10 mouse cellular contexts compared by ENCODE assay signal in the genomic region with DNA sequence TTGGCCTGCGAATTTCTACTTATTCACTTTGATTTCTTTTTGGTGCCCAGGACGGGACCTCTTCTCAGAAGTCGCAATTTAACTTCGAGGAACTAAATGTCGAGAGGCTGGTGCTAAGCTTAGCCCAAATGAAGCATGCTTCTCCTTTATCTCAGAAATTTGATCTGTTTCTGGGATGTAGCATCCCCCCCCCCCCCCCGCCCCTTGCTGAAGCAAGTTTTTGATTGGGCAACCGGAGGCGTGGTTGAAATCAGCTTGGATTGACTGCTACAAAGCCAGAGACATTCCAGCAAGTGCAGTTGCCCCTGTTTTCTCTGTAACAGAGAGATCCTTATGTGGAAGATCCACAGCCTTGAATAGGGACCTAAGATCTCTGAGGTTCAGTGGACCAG. TPM values are rescaled to one million over a fixed set of nuclear protein-coding genes. Genes with fewer than 3 reads are reported as not detected.
A peak's percentile ranks its signal among the peaks of the same experiment; 100 is the strongest.
DNase-seq lines count a peak whose midpoint lies in the region; ATAC-seq lines count a peak whose summit lies in the region.
"Had no signal": no experiment of that assay in that cellular context is flagged by ENCODE, and none has a peak within 500 bp of the region (broad histone marks: within the 10 kb centered on the region; RNA-seq: fewer than 3 reads in every experiment).

No protein-coding gene starts in this region.

- ATAC-seq in heart, embryonic 15.5 days (replicated peaks; ENCODE audit: insufficient number of reproducible peaks, insufficient read depth, low FRiP score, low read depth): no peak
- ATAC-seq in intestine, embryonic 16.5 days: no peak
- no peak for ATAC-seq in neural tube, embryonic 13.5 days (ENCODE audit: low read depth)
- ATAC-seq in frontal cortex, adult (ENCODE audit: low TSS enrichment): no peak

- H3K9me3 ChIP-seq in heart, embryonic 15.5 days (replicated peaks): no peaks in the 10 kb centered on the region
- H3K9me3 ChIP-seq in embryonic facial prominence, embryonic 10.5 days: no peaks in the 10 kb centered on the region
- H3K9me3 ChIP-seq in intestine, embryonic 16.5 days (ENCODE audit: control insufficient read depth, low read length): no peaks in the 10 kb centered on the region
- H3K9me3 ChIP-seq in neural tube, embryonic 13.5 days: no peaks in the 10 kb centered on the region
- H3K9me3 ChIP-seq: G1E had no signal

- no peak for DNase-seq in heart, postnatal 36 days
- peak; percentile 65 for DNase-seq in embryonic facial prominence, embryonic 10.5 days (ENCODE audit: low spot score)
- DNase-seq in MN1 (ENCODE audit: low spot score): no peak
- DNase-seq in thymus, postnatal 25 days: no peak

- H3K4me2 ChIP-seq in heart, embryonic 15.5 days: peak overlapping the region; percentile 66
- peak overlapping the region; percentile 39 for H3K4me2 ChIP-seq in intestine, embryonic 16.5 days (ENCODE audit: low read depth, low read length)
- H3K4me2 ChIP-seq in neural tube, embryonic 13.5 days: peak overlapping the region; percentile 44

- 0 out of 2 replicates have a peak, but pooled peaks cover 4% of the 10 kb centered on the region for H3K4me1 ChIP-seq in heart, embryonic 15.5 days (replicated peaks)
- peaks cover 20% of the 10 kb centered on the region for H3K4me1 ChIP-seq in embryonic facial prominence, embryonic 10.5 days
- no peaks in the 10 kb centered on the region for H3K4me1 ChIP-seq in intestine, embryonic 16.5 days (ENCODE audit: control insufficient read depth, insufficient read depth, low read length)
- peaks cover 4% of the 10 kb centered on the region; the same call in 1 of the 2 replicates for H3K4me1 ChIP-seq in neural tube, embryonic 13.5 days (replicated peaks)

- peaks cover 26% of the 10 kb centered on the region for H3K36me3 ChIP-seq in heart, embryonic 15.5 days
- H3K36me3 ChIP-seq in embryonic facial prominence, embryonic 10.5 days (replicated peaks): peaks cover 59% of the 10 kb centered on the region
- H3K36me3 ChIP-seq in intestine, embryonic 16.5 days (ENCODE audit: control insufficient read depth, insufficient read depth, low read length): peaks cover 19% of the 10 kb centered on the region
- peaks cover 64% of the 10 kb centered on the region for H3K36me3 ChIP-seq in neural tube, embryonic 13.5 days

- 37% methylated on average over 8 of the region's 8 CpGs for WGBS in heart, embryonic 15.5 days
- WGBS in embryonic facial prominence, embryonic 10.5 days: 28% methylated on average over 8 of the region's 8 CpGs
- WGBS in intestine, embryonic 16.5 days: 48% methylated on average over 8 of the region's 8 CpGs
- WGBS in neural tube, embryonic 13.5 days: 37% methylated on average over 8 of the region's 8 CpGs

- intact Hi-C loops in heart, postnatal 36 days (cut with DNase I): no loop called here

- no peak overlapping the region for H3K27ac ChIP-seq in heart, embryonic 15.5 days
- H3K27ac ChIP-seq in embryonic facial prominence, embryonic 10.5 days (replicated peaks): peak overlapping the region; percentile 88
- H3K27ac ChIP-seq in intestine, embryonic 16.5 days (ENCODE audit: low read length): no peak overlapping the region
- H3K27ac ChIP-seq in neural tube, embryonic 13.5 days (replicated peaks): 0 out of 2 replicates have a peak overlapping the region, but pooled peaks have one; percentile 33
- H3K27ac ChIP-seq: liver, embryonic 14.5 days had no signal

- H3K27me3 ChIP-seq in heart, embryonic 15.5 days: no peaks in the 10 kb centered on the region
- no peaks in the 10 kb centered on the region for H3K27me3 ChIP-seq in embryonic facial prominence, embryonic 10.5 days (replicated peaks; ENCODE audit: low read depth, poor library complexity, severe bottlenecking)
- no peaks in the 10 kb centered on the region for H3K27me3 ChIP-seq in intestine, embryonic 16.5 days (replicated peaks; ENCODE audit: control insufficient read depth, insufficient read depth, low read length)
- no peaks in the 10 kb centered on the region for H3K27me3 ChIP-seq in neural tube, embryonic 13.5 days

- H3K9ac ChIP-seq in heart, embryonic 15.5 days: peak overlapping the region; percentile 44; the same call in 1 of the 2 replicates
- H3K9ac ChIP-seq in intestine, embryonic 16.5 days (ENCODE audit: low read depth, low read length): no peak overlapping the region
- H3K9ac ChIP-seq in neural tube, embryonic 13.5 days: peak overlapping the region; percentile 55; the same call in 1 of the 2 replicates
- H3K9ac ChIP-seq: liver, embryonic 14.5 days had no signal

- H3K4me3 ChIP-seq in heart, embryonic 15.5 days: peak overlapping the region; percentile 46
- peak overlapping the region; percentile 56 for H3K4me3 ChIP-seq in embryonic facial prominence, embryonic 10.5 days
- H3K4me3 ChIP-seq in intestine, embryonic 16.5 days (ENCODE audit: low read length): peak overlapping the region; percentile 24
- H3K4me3 ChIP-seq in neural tube, embryonic 13.5 days: peak overlapping the region; percentile 24

RNA-seq across cellular contexts. Expression of gene Cutc, which starts 22.8 kb away (rescaled TPM):
- polyA plus RNA-seq in heart, embryonic 15.5 days (2015; fragmentation: Nextera tagmentation; extraction: Ambion mirVana): 9.1 and 10.2 TPM in 2 replicates
- total RNA-seq in heart, postnatal 36 days (2021): 10 to 100 TPM; 15.1 to 16.3 TPM
- 14.4 and 14.8 TPM in 2 replicates for polyA plus RNA-seq in embryonic facial prominence, embryonic 10.5 days (2016; fragmentation: Nextera tagmentation; extraction: Ambion mirVana)
- polyA plus RNA-seq in intestine, embryonic 16.5 days (2015; fragmentation: Nextera tagmentation; extraction: Ambion mirVana): 23.5 and 25.6 TPM in 2 replicates
- polyA plus RNA-seq in neural tube, embryonic 13.5 days (2015; fragmentation: Nextera tagmentation; extraction: Ambion mirVana): 8.8 and 9.2 TPM in 2 replicates

RNA-seq across cellular contexts. Expression of gene Cox15, which starts 22.8 kb away (rescaled TPM):
- polyA plus RNA-seq in heart, embryonic 15.5 days (2015; fragmentation: Nextera tagmentation; extraction: Ambion mirVana): 11.5 and 14.6 TPM in 2 replicates
- 10 to 100 TPM; 31.9 to 34.3 TPM for total RNA-seq in heart, postnatal 36 days (2021)
- 10.9 and 16.2 TPM in 2 replicates for polyA plus RNA-seq in embryonic facial prominence, embryonic 10.5 days (2016; fragmentation: Nextera tagmentation; extraction: Ambion mirVana)
- polyA plus RNA-seq in intestine, embryonic 16.5 days (2015; fragmentation: Nextera tagmentation; extraction: Ambion mirVana): 18.6 and 21.7 TPM in 2 replicates
- 12.9 and 14.7 TPM in 2 replicates for polyA plus RNA-seq in neural tube, embryonic 13.5 days (2015; fragmentation: Nextera tagmentation; extraction: Ambion mirVana)

RNA-seq across cellular contexts. Expression of gene Entpd7, which starts 40.6 kb away (rescaled TPM):
- polyA plus RNA-seq in heart, embryonic 15.5 days (2015; fragmentation: Nextera tagmentation; extraction: Ambion mirVana): 4.1 and 6.0 TPM in 2 replicates
- 1 to 10 TPM; 2.9 to 3.3 TPM for total RNA-seq in heart, postnatal 36 days (2021)
- 8.9 and 9.8 TPM in 2 replicates for polyA plus RNA-seq in embryonic facial prominence, embryonic 10.5 days (2016; fragmentation: Nextera tagmentation; extraction: Ambion mirVana)
- 27.6 and 36.9 TPM in 2 replicates for polyA plus RNA-seq in intestine, embryonic 16.5 days (2015; fragmentation: Nextera tagmentation; extraction: Ambion mirVana)
- polyA plus RNA-seq in neural tube, embryonic 13.5 days (2015; fragmentation: Nextera tagmentation; extraction: Ambion mirVana): 8.9 and 11.3 TPM in 2 replicates

RNA-seq across cellular contexts. Expression of gene Abcc2, which starts 52.0 kb away (rescaled TPM):
- polyA plus RNA-seq in heart, embryonic 15.5 days (2015; fragmentation: Nextera tagmentation; extraction: Ambion mirVana): 0.09 and 0.23 TPM in 2 replicates
- total RNA-seq in heart, postnatal 36 days (2021): not detected
- polyA plus RNA-seq in embryonic facial prominence, embryonic 10.5 days (2016; fragmentation: Nextera tagmentation; extraction: Ambion mirVana): 0.05 TPM in 1 of 2 replicates, not detected in the other
- 24.1 and 31.4 TPM in 2 replicates for polyA plus RNA-seq in intestine, embryonic 16.5 days (2015; fragmentation: Nextera tagmentation; extraction: Ambion mirVana)
- polyA plus RNA-seq in neural tube, embryonic 13.5 days (2015; fragmentation: Nextera tagmentation; extraction: Ambion mirVana): 0.10 and 0.17 TPM in 2 replicates

RNA-seq across cellular contexts. Expression of gene Slc25a28, which starts 55.4 kb away (rescaled TPM):
- polyA plus RNA-seq in heart, embryonic 15.5 days (2015; fragmentation: Nextera tagmentation; extraction: Ambion mirVana): 10.3 and 12.3 TPM in 2 replicates
- total RNA-seq in heart, postnatal 36 days (2021): 10 to 100 TPM; 27.9 to 29.3 TPM
- polyA plus RNA-seq in embryonic facial prominence, embryonic 10.5 days (2016; fragmentation: Nextera tagmentation; extraction: Ambion mirVana): 10.3 and 10.9 TPM in 2 replicates
- polyA plus RNA-seq in intestine, embryonic 16.5 days (2015; fragmentation: Nextera tagmentation; extraction: Ambion mirVana): 19.5 and 20.0 TPM in 2 replicates
- polyA plus RNA-seq in neural tube, embryonic 13.5 days (2015; fragmentation: Nextera tagmentation; extraction: Ambion mirVana): 14.0 and 15.9 TPM in 2 replicates

Comparison
In these comparisons a context has a peak if more than half of its experiments do, and no peak if none do; other contexts are left out.
1. H3K27ac ChIP-seq: peak in embryonic facial prominence, embryonic 10.5 days (single experiment) and neural tube, embryonic 13.5 days (single experiment); none in heart, embryonic 15.5 days (single experiment) and intestine, embryonic 16.5 days (single experiment).
2. Peak in every context shown above with its lines, with median percentiles within 50 percentile points of each other: H3K4me2 ChIP-seq and H3K4me3 ChIP-seq.